In genomic region chr17:72121660-72122059, GRCm38 (mm10) we compare ENCODE assay signal across 24 mouse cellular contexts.
"Had no signal": no experiment of that assay in that cellular context is flagged by ENCODE, and none has a peak within 500 bp of the region (broad histone marks: within the 10 kb centered on the region; RNA-seq: fewer than 3 reads in every experiment).

No protein-coding gene starts in this region.

- H3K4me2 ChIP-seq: heart, embryonic 12.5 days; hindbrain, embryonic 12.5 days; hindbrain, embryonic 14.5 days; limb, embryonic 12.5 days; liver, embryonic 11.5 days; liver, embryonic 13.5 days; liver, embryonic 15.5 days had no signal

- H3K36me3 ChIP-seq: heart, embryonic 10.5 days; heart, embryonic 12.5 days; hindbrain, embryonic 10.5 days; hindbrain, embryonic 12.5 days; limb, embryonic 10.5 days; limb, embryonic 12.5 days; liver, embryonic 13.5 days; liver, embryonic 15.5 days had no signal

- H3K4me3 ChIP-seq: gastrocnemius, adult 2 months; heart, embryonic 10.5 days; heart, embryonic 12.5 days; hindbrain, embryonic 10.5 days; hindbrain, embryonic 12.5 days; layer of hippocampus, adult 2 months; left cerebral cortex, adult 2 months; limb, embryonic 10.5 days; limb, embryonic 12.5 days; liver, embryonic 13.5 days; liver, embryonic 15.5 days had no signal

- ATAC-seq: forebrain, embryonic 16.5 days; hindbrain, embryonic 16.5 days; inflammation-experienced regulatory T-cells, adult 6 months; intestine, embryonic 16.5 days; liver, postnatal 0 days had no signal

- H3K4me1 ChIP-seq: heart, embryonic 10.5 days; heart, embryonic 12.5 days; hindbrain, embryonic 10.5 days; hindbrain, embryonic 12.5 days; limb, embryonic 10.5 days; limb, embryonic 12.5 days; liver, embryonic 13.5 days; liver, embryonic 15.5 days had no signal

- H3K27me3 ChIP-seq: heart, embryonic 12.5 days; hindbrain, embryonic 12.5 days; limb, embryonic 12.5 days; liver, embryonic 13.5 days; liver, embryonic 15.5 days had no signal

- DNase-seq: gastrocnemius, adult 2 months; gastrocnemius, postnatal 10 days; gastrocnemius, postnatal 25 days; heart, adult 18-20 months; heart, postnatal 10 days; heart, postnatal 4 days; liver; liver, embryonic 13.5 days; liver, postnatal 0 days had no signal

- H3K9ac ChIP-seq: heart, embryonic 12.5 days; hindbrain, embryonic 12.5 days; hindbrain, embryonic 14.5 days; limb, embryonic 12.5 days; liver, embryonic 13.5 days; liver, embryonic 15.5 days; liver, postnatal 0 days had no signal

- H3K27ac ChIP-seq: gastrocnemius, adult 2 months; heart, embryonic 10.5 days; hindbrain, embryonic 10.5 days; hindbrain, embryonic 12.5 days; hindbrain, embryonic 14.5 days; layer of hippocampus, adult 2 months; left cerebral cortex, adult 2 months; limb, embryonic 10.5 days; limb, embryonic 12.5 days; liver, embryonic 13.5 days; liver, embryonic 15.5 days had no signal

- H3K9me3 ChIP-seq: heart, embryonic 10.5 days; heart, embryonic 12.5 days; hindbrain, embryonic 10.5 days; limb, embryonic 10.5 days; limb, embryonic 12.5 days; liver, embryonic 13.5 days; liver, embryonic 15.5 days had no signal
